Mouse (Mus musculus) spleen, adult 2 months (tissue): ENCODE measurements around the gene Alg1.

ENCODE experiments used
- CTCF ChIP-seq: fragments of 200-500 bp; IDR thresholded peaks from 2 replicates; pipeline ENCODE4 v1.5.1; 2011; ENCODE audit warnings: mild to moderate bottlenecking, inconsistent platforms; ENCODE audit not compliant: insufficient read depth, insufficient read length, insufficient replicate concordance; ENCODE audit errors: extremely low read depth
- POLR2A ChIP-seq: fragments of 200-500 bp; IDR thresholded peaks from 2 replicates; pipeline ENCODE4 v1.6.1; 2011; ENCODE audit warnings: low read depth, low read length, inconsistent platforms

DNA sequence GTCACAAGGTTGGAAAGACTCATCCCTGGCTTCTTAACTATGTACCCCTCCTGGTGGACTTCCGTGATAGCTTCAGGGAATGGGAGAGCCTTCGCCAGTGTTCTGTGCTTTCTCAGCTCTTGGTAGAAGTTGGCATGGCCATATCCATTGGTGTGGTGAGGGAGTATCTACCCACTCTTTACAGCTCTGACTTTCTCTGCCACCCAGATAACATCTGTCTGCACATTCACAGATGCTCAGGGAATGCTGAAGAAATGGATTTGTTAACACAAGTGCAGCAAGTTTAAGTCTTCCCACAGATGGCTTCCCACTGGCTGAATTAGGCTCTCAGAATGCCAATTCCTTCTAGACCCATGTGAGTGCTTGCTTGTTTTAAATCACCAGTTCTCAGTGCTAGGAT, 19.3 kb upstream of the Alg1 start:
- TF ChIP-seq POLR2A (no peak), CTCF (no peak)
